Mouse (Mus musculus) cerebellum, adult 18-20 months (tissue): ENCODE measurements around the gene Irf4.

Experiments used
- DNase-seq, 2 experiments: peaks; one replicate each; pipeline ENCODE4 v3.0.0; 2021

The Irf4 gene

GRCm38 (mm10) chr13:30749021-30749556, at the start of gene Irf4:
Gene Irf4, plus strand, starts transcription at chr13:30749226.
- DNase-seq: no peak

- DNase-seq: no peak
Measured at GRCm38 (mm10) chr13:30702695-30703094, 46.3 kb upstream of the Irf4 start.

GRCm38 (mm10) chr13:30704246-30705095, 44.6 kb upstream of the Irf4 start:
- peak; percentile 12 to 21 for DNase-seq

- DNase-seq: no peak
Measured at GRCm38 (mm10) chr13:30711066-30711465, 38.0 kb upstream of the Irf4 start.

- no peak for DNase-seq
Measured at GRCm38 (mm10) chr13:30711711-30712110, 37.3 kb upstream of the Irf4 start.

- no peak for DNase-seq
Measured at GRCm38 (mm10) chr13:30712280-30712679, 36.7 kb upstream of the Irf4 start.

- no peak for DNase-seq
Measured at GRCm38 (mm10) chr13:30713621-30714020, 35.4 kb upstream of the Irf4 start.

- DNase-seq: no peak
Measured at GRCm38 (mm10) chr13:30714552-30714951, 34.5 kb upstream of the Irf4 start.

GRCm38 (mm10) chr13:30715060-30715459, 34.0 kb upstream of the Irf4 start:
- no peak for DNase-seq

GRCm38 (mm10) chr13:30715573-30715972, 33.5 kb upstream of the Irf4 start:
- no peak for DNase-seq

- DNase-seq: no peak
Measured at GRCm38 (mm10) chr13:30716611-30717010, 32.4 kb upstream of the Irf4 start.

- DNase-seq: no peak
Measured at GRCm38 (mm10) chr13:30722601-30723000, 26.4 kb upstream of the Irf4 start.

GRCm38 (mm10) chr13:30723258-30723657, 25.8 kb upstream of the Irf4 start:
- no peak for DNase-seq

GRCm38 (mm10) chr13:30723858-30724257, 25.2 kb upstream of the Irf4 start:
- no peak for DNase-seq

- DNase-seq: peak; percentile 19 to 22
Measured at GRCm38 (mm10) chr13:30724691-30725271, 24.2 kb upstream of the Irf4 start.

GRCm38 (mm10) chr13:30726879-30727278, 22.1 kb upstream of the Irf4 start:
- DNase-seq: no peak

GRCm38 (mm10) chr13:30728155-30728554, 20.9 kb upstream of the Irf4 start:
- DNase-seq: no peak

GRCm38 (mm10) chr13:30729245-30729644, 19.8 kb upstream of the Irf4 start:
- no peak for DNase-seq

- DNase-seq: no peak
Measured at GRCm38 (mm10) chr13:30730104-30730793, 18.8 kb upstream of the Irf4 start.

GRCm38 (mm10) chr13:30732709-30733445, 16.1 kb upstream of the Irf4 start:
- no peak for DNase-seq

- DNase-seq: no peak
Measured at GRCm38 (mm10) chr13:30736721-30737120, 12.3 kb upstream of the Irf4 start.

- no peak for DNase-seq
Measured at GRCm38 (mm10) chr13:30737257-30737656, 11.8 kb upstream of the Irf4 start.
